29 mouse cellular contexts compared by ENCODE assay signal in the genomic region with DNA sequence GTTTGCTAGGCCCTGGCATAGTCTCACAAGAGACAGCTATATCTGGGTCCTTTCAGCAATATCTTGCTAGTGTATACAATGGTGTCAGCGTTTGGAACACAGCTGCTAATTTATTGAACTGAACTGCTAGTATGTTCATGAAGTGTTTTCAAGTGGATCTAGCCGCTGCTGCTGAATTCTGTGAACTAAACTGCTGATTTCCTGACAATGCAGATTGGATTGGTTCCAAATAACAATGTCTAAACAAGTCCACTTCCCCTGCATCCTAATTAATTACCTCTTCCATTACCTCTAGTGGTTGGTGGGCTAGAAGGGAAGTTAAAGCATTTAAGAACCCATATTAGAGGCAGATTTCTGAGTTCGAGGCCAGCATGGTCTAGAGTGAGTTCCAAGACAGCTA. TPM values are rescaled to one million over a fixed set of nuclear protein-coding genes. Genes with fewer than 3 reads are reported as not detected.
"Had no signal": no experiment of that assay in that cellular context is flagged by ENCODE, and none has a peak within 500 bp of the region (broad histone marks: within the 10 kb centered on the region; RNA-seq: fewer than 3 reads in every experiment).

No protein-coding gene starts in this region.

- ATAC-seq: hindbrain, embryonic 16.5 days; inflammation-experienced regulatory T-cells, adult 6 months; intestine, embryonic 15.5 days; intestine, postnatal 0 days; liver, embryonic 12.5 days had no signal

- H3K4me3 ChIP-seq: gastrocnemius, adult 2 months; heart, adult 2 months; heart, embryonic 13.5 days; heart, embryonic 15.5 days; hindbrain, embryonic 10.5 days; hindbrain, embryonic 12.5 days; intestine, embryonic 15.5 days; layer of hippocampus, adult 2 months; limb, embryonic 13.5 days; limb, embryonic 15.5 days; liver, embryonic 12.5 days had no signal

- DNase-seq: gastrocnemius, adult 2 months; gastrocnemius, postnatal 10 days; gastrocnemius, postnatal 25 days; heart, adult 11 months; heart, adult 2 months; heart, postnatal 14 days; heart, postnatal 36 days; kidney, adult 18-20 months; kidney, adult 8-10 months; kidney, postnatal 10 days; kidney, postnatal 25 days; kidney, postnatal 4 days; left cerebral cortex, postnatal 4 days had no signal

- H3K9me3 ChIP-seq: heart, embryonic 13.5 days; heart, embryonic 15.5 days; hindbrain, embryonic 10.5 days; hindbrain, embryonic 12.5 days; intestine, embryonic 15.5 days; limb, embryonic 15.5 days; liver, embryonic 12.5 days had no signal

- H3K9ac ChIP-seq: heart, embryonic 13.5 days; heart, embryonic 15.5 days; hindbrain, embryonic 12.5 days; hindbrain, embryonic 14.5 days; intestine, embryonic 15.5 days; limb, embryonic 13.5 days; limb, embryonic 15.5 days; liver, embryonic 12.5 days; liver, embryonic 14.5 days had no signal

- H3K4me2 ChIP-seq: heart, embryonic 11.5 days; heart, embryonic 13.5 days; heart, embryonic 15.5 days; hindbrain, embryonic 12.5 days; hindbrain, embryonic 14.5 days; intestine, embryonic 15.5 days; limb, embryonic 13.5 days; limb, embryonic 15.5 days; liver, embryonic 12.5 days had no signal

- H3K27me3 ChIP-seq: heart, embryonic 13.5 days; heart, embryonic 15.5 days; hindbrain, embryonic 12.5 days; intestine, embryonic 15.5 days; limb, embryonic 13.5 days; limb, embryonic 15.5 days; liver, embryonic 12.5 days had no signal

- H3K36me3 ChIP-seq: heart, embryonic 13.5 days; heart, embryonic 15.5 days; hindbrain, embryonic 10.5 days; hindbrain, embryonic 12.5 days; intestine, embryonic 15.5 days; limb, embryonic 13.5 days; limb, embryonic 15.5 days; liver, embryonic 12.5 days had no signal

- H3K27ac ChIP-seq: gastrocnemius, adult 2 months; heart, adult 2 months; heart, embryonic 13.5 days; heart, embryonic 15.5 days; hindbrain, embryonic 10.5 days; hindbrain, embryonic 12.5 days; hindbrain, embryonic 14.5 days; intestine, embryonic 15.5 days; layer of hippocampus, adult 2 months; limb, embryonic 13.5 days; limb, embryonic 15.5 days; liver, embryonic 12.5 days; liver, embryonic 14.5 days had no signal

- H3K4me1 ChIP-seq: heart, embryonic 13.5 days; heart, embryonic 15.5 days; hindbrain, embryonic 10.5 days; hindbrain, embryonic 12.5 days; intestine, embryonic 15.5 days; limb, embryonic 13.5 days; limb, embryonic 15.5 days; liver, embryonic 12.5 days had no signal

RNA-seq across cellular contexts. Expression of gene Gm10645, which starts 20.5 kb away (rescaled TPM):
- total RNA-seq: gastrocnemius, adult 2 months; gastrocnemius, postnatal 25 days; heart, postnatal 14 days; heart, postnatal 36 days; liver, adult 2 months had no signal
- polyA plus RNA-seq: inflammation-experienced regulatory T-cells, adult 6 months had no signal
